Mouse (Mus musculus): ENCODE measurements around the gene Rabep2. TPM values are rescaled to one million over a fixed set of nuclear protein-coding genes. Genes with fewer than 3 reads are reported as not detected.
"Not testable (repeated sequence)": the region's sequence is repeated elsewhere in the genome, so short reads cannot be mapped to it uniquely, and the experiment has no call there.

Rabep2 gene
- 13.3 and 20.6 TPM in 2 replicates for polyA plus RNA-seq (2011; ENCODE audit: insufficient read length, low read depth, missing spikeins)

- H3K4me3 ChIP-seq (ENCODE audit: insufficient read depth, low read length), result peak within 1 kb of the TSS; percentile 77
- no peaks in the 10 kb centered on the region for H3K4me1 ChIP-seq (ENCODE audit: control insufficient read depth, insufficient read depth, low read length)
- peak within 1 kb of the TSS; percentile 91 for H3K27ac ChIP-seq (ENCODE audit: insufficient read depth, low read length)
- no peak for TF ChIP-seq CTCF (IDR thresholded peaks at IDR 0.05; ENCODE audit: borderline replicate concordance, insufficient read depth, low read length)
- TF ChIP-seq POLR2A (IDR thresholded peaks at IDR 0.05; ENCODE audit: low read depth, low read length), result peak; percentile 44
Measured at GRCm38 (mm10) chr7:126428631-126429502, at the start of gene Rabep2. Gene Rabep2, plus strand, starts transcription at chr7:126428759.

- TF ChIP-seq CTCF (IDR thresholded peaks at IDR 0.05; ENCODE audit: borderline replicate concordance, insufficient read depth, low read length), result no peak
- TF ChIP-seq POLR2A (IDR thresholded peaks at IDR 0.05; ENCODE audit: low read depth, low read length), result no peak
- no peak overlapping the region for H3K27ac ChIP-seq (ENCODE audit: insufficient read depth, low read length)
- H3K4me3 ChIP-seq (ENCODE audit: insufficient read depth, low read length), result no peak overlapping the region
Measured at GRCm38 (mm10) chr7:126383565-126383964, 45.0 kb upstream of the Rabep2 start.

GRCm38 (mm10) chr7:126388185-126388584 is 40.4 kb upstream of the Rabep2 start:
- no peaks in the 10 kb centered on the region for H3K4me1 ChIP-seq (ENCODE audit: control insufficient read depth, insufficient read depth, low read length)
- no peak overlapping the region for H3K27ac ChIP-seq (ENCODE audit: insufficient read depth, low read length)
- TF ChIP-seq CTCF (IDR thresholded peaks at IDR 0.05; ENCODE audit: borderline replicate concordance, insufficient read depth, low read length) (no peak), POLR2A (IDR thresholded peaks at IDR 0.05; ENCODE audit: low read depth, low read length) (no peak)
- no peak overlapping the region for H3K4me3 ChIP-seq (ENCODE audit: insufficient read depth, low read length)

More at GRCm38 (mm10) chr7:126383565-126383964, 45.0 kb upstream of the Rabep2 start:
- no peaks in the 10 kb centered on the region for H3K4me1 ChIP-seq (ENCODE audit: control insufficient read depth, insufficient read depth, low read length)

GRCm38 (mm10) chr7:126392086-126392884 is 36.3 kb upstream of the Rabep2 start:
- not testable (repeated sequence) for H3K4me3 ChIP-seq (ENCODE audit: insufficient read depth, low read length); H3K27ac ChIP-seq (ENCODE audit: insufficient read depth, low read length); H3K4me1 ChIP-seq (ENCODE audit: control insufficient read depth, insufficient read depth, low read length)

- H3K4me3 ChIP-seq (ENCODE audit: insufficient read depth, low read length), result peak within 1 kb of the TSS; percentile 84
- no peak within 1 kb of the TSS for H3K27ac ChIP-seq (ENCODE audit: insufficient read depth, low read length)
- TF ChIP-seq CTCF (IDR thresholded peaks at IDR 0.05; ENCODE audit: borderline replicate concordance, insufficient read depth, low read length) (no peak), POLR2A (IDR thresholded peaks at IDR 0.05; ENCODE audit: low read depth, low read length) (peak; percentile 91)
- H3K4me1 ChIP-seq (ENCODE audit: control insufficient read depth, insufficient read depth, low read length), result no peaks in the 10 kb centered on the region
Measured at GRCm38 (mm10) chr7:126396298-126397119, 32.0 kb upstream of the Rabep2 start, which contains the start of gene Nfatc2ip. Gene Nfatc2ip, minus strand, starts transcription at chr7:126396737.

- Histone ChIP-seq H3K27ac (ENCODE audit: insufficient read depth, low read length) (no peak overlapping the region), H3K4me1 (ENCODE audit: control insufficient read depth, insufficient read depth, low read length) (no peaks in the 10 kb centered on the region), H3K4me3 (ENCODE audit: insufficient read depth, low read length) (no peak overlapping the region)
- TF ChIP-seq CTCF (IDR thresholded peaks at IDR 0.05; ENCODE audit: borderline replicate concordance, insufficient read depth, low read length), result no peak
- TF ChIP-seq POLR2A (IDR thresholded peaks at IDR 0.05; ENCODE audit: low read depth, low read length), result no peak
Measured at GRCm38 (mm10) chr7:126397221-126397620, 31.3 kb upstream of the Rabep2 start.

GRCm38 (mm10) chr7:126397822-126398221 is 30.7 kb upstream of the Rabep2 start:
- no peak overlapping the region for H3K4me3 ChIP-seq (ENCODE audit: insufficient read depth, low read length)
- TF ChIP-seq CTCF (IDR thresholded peaks at IDR 0.05; ENCODE audit: borderline replicate concordance, insufficient read depth, low read length), result no peak
- TF ChIP-seq POLR2A (IDR thresholded peaks at IDR 0.05; ENCODE audit: low read depth, low read length), result no peak
- no peaks in the 10 kb centered on the region for H3K4me1 ChIP-seq (ENCODE audit: control insufficient read depth, insufficient read depth, low read length)
- no peak overlapping the region for H3K27ac ChIP-seq (ENCODE audit: insufficient read depth, low read length)

- Histone ChIP-seq H3K27ac (ENCODE audit: insufficient read depth, low read length) (no peak overlapping the region), H3K4me3 (ENCODE audit: insufficient read depth, low read length) (no peak overlapping the region), H3K4me1 (ENCODE audit: control insufficient read depth, insufficient read depth, low read length) (no peaks in the 10 kb centered on the region)
- TF ChIP-seq POLR2A (IDR thresholded peaks at IDR 0.05; ENCODE audit: low read depth, low read length) (no peak), CTCF (IDR thresholded peaks at IDR 0.05; ENCODE audit: borderline replicate concordance, insufficient read depth, low read length) (peak; percentile 36; the same call in 1 of the 2 replicates)
Measured at GRCm38 (mm10) chr7:126399548-126399947, 29.0 kb upstream of the Rabep2 start.

- H3K4me3 ChIP-seq (ENCODE audit: insufficient read depth, low read length); H3K27ac ChIP-seq (ENCODE audit: insufficient read depth, low read length); H3K4me1 ChIP-seq (ENCODE audit: control insufficient read depth, insufficient read depth, low read length): not testable (repeated sequence)
Measured at GRCm38 (mm10) chr7:126402518-126402917, 26.0 kb upstream of the Rabep2 start.

Data from embryonic fibroblast, embryonic 13.5 days (primary cell).